Mouse (Mus musculus): ENCODE results near the gene Litaf.

DNA sequence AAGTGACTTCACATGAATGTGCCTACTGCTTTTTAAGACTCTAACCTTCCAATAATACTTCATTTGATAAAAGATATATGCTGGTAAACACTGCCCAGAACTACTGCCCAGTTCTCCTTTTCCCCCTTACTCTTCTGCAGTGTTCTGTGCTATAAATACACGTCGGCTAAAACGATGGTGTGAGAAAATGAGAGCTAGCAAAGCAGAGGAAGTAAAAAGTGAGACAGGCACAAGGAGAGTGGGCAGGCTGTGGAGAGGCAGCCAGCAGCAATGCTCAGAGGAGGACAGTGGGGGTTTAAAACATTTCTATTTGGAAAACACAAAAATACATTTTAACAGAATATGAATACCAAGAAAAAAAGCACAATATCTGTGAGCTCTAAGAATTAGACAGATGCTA, 26.6 kb upstream of the Litaf start:
- TF ChIP-seq CTCF (IDR thresholded peaks at IDR 0.05; ENCODE audit: extremely low read depth, insufficient read depth, insufficient read length, insufficient replicate concordance): no peak
- TF ChIP-seq POLR2A (IDR thresholded peaks at IDR 0.05; ENCODE audit: low read depth, low read length): peak; percentile 47; the same call in 1 of the 2 replicates
